Mouse (Mus musculus): Measurements from ENCODE around the gene Tdp1.

GRCm38 (mm10) chr12:99972825-99973224 lies 88.5 kb downstream of the Tdp1 start:
- TF ChIP-seq CTCF (IDR thresholded peaks at IDR 0.05; ENCODE audit: low read depth, low read length) (no peak), GATA1 (IDR thresholded peaks at IDR 0.05; ENCODE audit: borderline replicate concordance, low read length) (no peak), GATA2 (IDR thresholded peaks at IDR 0.05; ENCODE audit: borderline replicate concordance, low read depth, low read length) (no peak), TAL1 (conservative IDR thresholded peaks at IDR 0.05; ENCODE audit: low read depth, low read length) (no peak), POLR2AphosphoS5 (IDR thresholded peaks at IDR 0.05; ENCODE audit: insufficient replicate concordance, low read depth, low read length) (no peak)

Data from G1E (cell line).